In genomic region chr1:62707913-62708860, GRCm38 (mm10) we compare ENCODE assay signal across 8 mouse cellular contexts. TPM values are rescaled to one million over a fixed set of nuclear protein-coding genes. Genes with fewer than 3 reads are reported as not detected.
DNase-seq lines count a peak whose midpoint lies in the region; ATAC-seq and TF ChIP-seq lines count a peak whose summit lies in the region.

No protein-coding gene starts in this region.

- no peak for TF ChIP-seq CTCF in left cerebral cortex, adult 2 months (IDR thresholded peaks at IDR 0.05)

- H3K9me3 ChIP-seq in forebrain, embryonic 10.5 days = no peaks in the 10 kb centered on the region
- no peaks in the 10 kb centered on the region for H3K9me3 ChIP-seq in limb, embryonic 11.5 days (ENCODE audit: control insufficient read depth, low read length)
- H3K9me3 ChIP-seq in neural tube, embryonic 15.5 days (replicated peaks) = no peaks in the 10 kb centered on the region

- peaks cover 85% of the 10 kb centered on the region for H3K27me3 ChIP-seq in forebrain, embryonic 10.5 days (ENCODE audit: poor library complexity, severe bottlenecking)
- H3K27me3 ChIP-seq in limb, embryonic 11.5 days (ENCODE audit: control insufficient read depth, insufficient read depth, low read length) = no peaks in the 10 kb centered on the region
- no peaks in the 10 kb centered on the region for H3K27me3 ChIP-seq in neural tube, embryonic 15.5 days (replicated peaks)

- H3K27ac ChIP-seq in left cerebral cortex, adult 2 months = no peak overlapping the region; the same call in 1 of the 2 replicates
- H3K27ac ChIP-seq in forebrain, embryonic 10.5 days = no peak overlapping the region
- no peak overlapping the region for H3K27ac ChIP-seq in limb, embryonic 11.5 days (replicated peaks; ENCODE audit: low read depth, low read length)
- peak overlapping the region; percentile 90; the same call in 1 of the 2 replicates for H3K27ac ChIP-seq in neural tube, embryonic 15.5 days (replicated peaks)

- no peak for ATAC-seq in limb, embryonic 11.5 days (ENCODE audit: insufficient number of reproducible peaks, low FRiP score, low TSS enrichment, low read depth)
- no peak for ATAC-seq in neural tube, embryonic 15.5 days (ENCODE audit: low FRiP score)

- 8% methylated on average over 17 of the region's 17 CpGs for WGBS in forebrain, embryonic 10.5 days
- WGBS in limb, embryonic 11.5 days = 11% methylated on average over 17 of the region's 17 CpGs
- 9% methylated on average over 17 of the region's 17 CpGs for WGBS in neural tube, embryonic 15.5 days

- H3K4me1 ChIP-seq in forebrain, embryonic 10.5 days = peaks cover 71% of the 10 kb centered on the region
- peaks cover 34% of the 10 kb centered on the region for H3K4me1 ChIP-seq in limb, embryonic 11.5 days (ENCODE audit: control insufficient read depth, insufficient read depth, low read length)
- peaks cover 60% of the 10 kb centered on the region for H3K4me1 ChIP-seq in neural tube, embryonic 15.5 days

- peak overlapping the region; percentile 95 for H3K4me2 ChIP-seq in limb, embryonic 11.5 days (ENCODE audit: low read depth, severe bottlenecking)
- peak overlapping the region; percentile 97 for H3K4me2 ChIP-seq in neural tube, embryonic 15.5 days

- no peak for DNase-seq in left cerebral cortex, adult 2 months (ENCODE audit: extremely low spot score in 1 of 2, low spot score in 2 of 2)
- DNase-seq in left cerebral cortex, postnatal 4 days = no peak
- DNase-seq in forebrain, embryonic 10.5 days (ENCODE audit: extremely low spot score, low spot score) = no peak
- DNase-seq in limb, embryonic 11.5 days (ENCODE audit: low spot score) = no peak
- no peak for DNase-seq in adipocyte (ENCODE audit: low spot score)
- DNase-seq in frontal cortex, postnatal 14 days (ENCODE audit: low spot score in 2 of 2) = no peak
- DNase-seq in embryo, embryonic 9.5 days (ENCODE audit: extremely low spot score) = no peak

- peak overlapping the region; percentile 84 for H3K9ac ChIP-seq in limb, embryonic 11.5 days (ENCODE audit: low read length)
- H3K9ac ChIP-seq in neural tube, embryonic 15.5 days (replicated peaks) = peak overlapping the region; percentile 81

- H3K4me3 ChIP-seq in left cerebral cortex, adult 2 months = peak overlapping the region; percentile 81
- H3K4me3 ChIP-seq in forebrain, embryonic 10.5 days = peak overlapping the region; percentile 75
- H3K4me3 ChIP-seq in limb, embryonic 11.5 days (ENCODE audit: low read depth, low read length) = peak overlapping the region; percentile 61
- peak overlapping the region; percentile 64 for H3K4me3 ChIP-seq in neural tube, embryonic 15.5 days (replicated peaks)

- intact Hi-C loops in left cerebral cortex, adult 2 months (cut with DNase I) = loop anchor here (2.0 to 10.0 kb wide), 4 partner anchors 43 to 1653 kb away; no protein-coding TSS in a partner anchor
- intact Hi-C loops in left cerebral cortex, postnatal 4 days (cut with DNase I) = loop anchor here (5.0 to 10.0 kb wide), 4 partner anchors 227 to 1526 kb away; no protein-coding TSS in a partner anchor

- no peaks in the 10 kb centered on the region for H3K36me3 ChIP-seq in forebrain, embryonic 10.5 days (replicated peaks)
- no peaks in the 10 kb centered on the region for H3K36me3 ChIP-seq in limb, embryonic 11.5 days (ENCODE audit: control insufficient read depth, insufficient read depth, low read length)
- H3K36me3 ChIP-seq in neural tube, embryonic 15.5 days = no peaks in the 10 kb centered on the region

RNA-seq across cellular contexts. Expression of gene Nrp2, which starts 5.1 kb away (rescaled TPM):
- 10 to 100 TPM; 32.8 to 34.7 TPM for total RNA-seq in left cerebral cortex, adult 2 months (2021)
- 10 to 100 TPM; 49.9 to 86.2 TPM for total RNA-seq in left cerebral cortex, postnatal 4 days (2021)
- 9.6 and 10.5 TPM in 2 replicates for polyA plus RNA-seq in forebrain, embryonic 10.5 days (2016; fragmentation: Nextera tagmentation; extraction: Ambion mirVana)
- polyA plus RNA-seq in limb, embryonic 11.5 days (2014; fragmentation: Nextera tagmentation; extraction: Ambion mirVana) = 58.9 and 65.0 TPM in 2 replicates
- polyA plus RNA-seq in neural tube, embryonic 15.5 days (2015; fragmentation: Nextera tagmentation; extraction: Ambion mirVana) = 33.4 and 35.6 TPM in 2 replicates
